Mouse (Mus musculus): ENCODE data around the gene Med13l. TPM values are rescaled to one million over a fixed set of nuclear protein-coding genes. Genes with fewer than 3 reads are reported as not detected.

The Med13l gene
- polyA plus RNA-seq, 1 experiment from 2014 or later = 10.4 TPM

GRCm38 (mm10) chr5:118782139-118782538 is 221.7 kb downstream of the Med13l start:
- 76% methylated on average over 3 of the region's 3 CpGs for WGBS
- H3K36me3 ChIP-seq (ENCODE audit: control insufficient read depth, insufficient read depth, low read length) = no peaks in the 10 kb centered on the region
- no peak for ATAC-seq (ENCODE audit: insufficient read depth, low FRiP score)
- H3K4me1 ChIP-seq (ENCODE audit: control insufficient read depth, insufficient read depth, low read length) = no peaks in the 10 kb centered on the region
- H3K4me2 ChIP-seq (ENCODE audit: low read depth, low read length) = no peak overlapping the region
- no peak overlapping the region for H3K4me3 ChIP-seq (replicated peaks; ENCODE audit: low read length)
- no peak overlapping the region for H3K27ac ChIP-seq (ENCODE audit: low read length)
- H3K27me3 ChIP-seq (ENCODE audit: control insufficient read depth, insufficient read depth, low read length) = no peaks in the 10 kb centered on the region; the same call in 1 of the 2 replicates
- 0 out of 2 replicates have a peak, but pooled peaks cover 3% of the 10 kb centered on the region for H3K9me3 ChIP-seq (replicated peaks; ENCODE audit: control insufficient read depth, low read length)
- H3K9ac ChIP-seq (ENCODE audit: low read length) = no peak overlapping the region

- Histone ChIP-seq H3K9ac (ENCODE audit: low read length) (no peak overlapping the region), H3K4me2 (ENCODE audit: low read depth, low read length) (no peak overlapping the region), H3K27ac (ENCODE audit: low read length) (no peak overlapping the region), H3K4me3 (replicated peaks; ENCODE audit: low read length) (no peak overlapping the region), H3K36me3 (ENCODE audit: control insufficient read depth, insufficient read depth, low read length) (no peaks in the 10 kb centered on the region), H3K9me3 (replicated peaks; ENCODE audit: control insufficient read depth, low read length) (0 out of 2 replicates have a peak, but pooled peaks cover 3% of the 10 kb centered on the region), H3K4me1 (ENCODE audit: control insufficient read depth, insufficient read depth, low read length) (no peaks in the 10 kb centered on the region), H3K27me3 (ENCODE audit: control insufficient read depth, insufficient read depth, low read length) (no peaks in the 10 kb centered on the region; the same call in 1 of the 2 replicates)
- 85% methylated on average over 11 of the region's 11 CpGs for WGBS
- no peak for ATAC-seq (ENCODE audit: insufficient read depth, low FRiP score)
These were observed 228.7 kb downstream of the Med13l start for GRCm38 (mm10) chr5:118789226-118789625.

DNA sequence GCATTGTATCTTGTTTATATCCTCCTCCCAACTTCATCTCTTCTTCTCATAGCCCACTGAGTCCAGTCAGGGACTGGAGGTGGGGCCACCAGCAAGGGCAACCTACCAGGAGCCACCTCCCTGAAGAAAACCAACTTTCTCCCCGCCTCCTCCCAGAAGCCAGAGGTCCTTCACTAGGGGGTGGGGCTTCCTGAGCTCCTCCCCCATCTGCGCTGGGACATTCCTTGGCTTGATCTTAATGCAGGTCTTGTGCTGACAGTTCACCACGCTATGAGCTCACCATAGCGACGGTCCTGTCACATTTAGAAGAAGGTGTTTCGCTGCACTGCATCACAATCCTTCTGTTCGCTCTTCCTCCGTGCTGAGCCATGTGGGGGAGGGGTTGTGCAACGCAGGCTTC is 229.3 kb downstream of the Med13l start:
- Histone ChIP-seq H3K27me3 (ENCODE audit: control insufficient read depth, insufficient read depth, low read length) (no peaks in the 10 kb centered on the region; the same call in 1 of the 2 replicates), H3K9me3 (replicated peaks; ENCODE audit: control insufficient read depth, low read length) (0 out of 2 replicates have a peak, but pooled peaks cover 3% of the 10 kb centered on the region), H3K4me2 (ENCODE audit: low read depth, low read length) (no peak overlapping the region), H3K4me3 (replicated peaks; ENCODE audit: low read length) (no peak overlapping the region), H3K9ac (ENCODE audit: low read length) (no peak overlapping the region), H3K27ac (ENCODE audit: low read length) (no peak overlapping the region), H3K36me3 (ENCODE audit: control insufficient read depth, insufficient read depth, low read length) (no peaks in the 10 kb centered on the region), H3K4me1 (ENCODE audit: control insufficient read depth, insufficient read depth, low read length) (no peaks in the 10 kb centered on the region)
- 68% methylated on average over 9 of the region's 9 CpGs for WGBS
- no peak for ATAC-seq (ENCODE audit: insufficient read depth, low FRiP score)

DNA sequence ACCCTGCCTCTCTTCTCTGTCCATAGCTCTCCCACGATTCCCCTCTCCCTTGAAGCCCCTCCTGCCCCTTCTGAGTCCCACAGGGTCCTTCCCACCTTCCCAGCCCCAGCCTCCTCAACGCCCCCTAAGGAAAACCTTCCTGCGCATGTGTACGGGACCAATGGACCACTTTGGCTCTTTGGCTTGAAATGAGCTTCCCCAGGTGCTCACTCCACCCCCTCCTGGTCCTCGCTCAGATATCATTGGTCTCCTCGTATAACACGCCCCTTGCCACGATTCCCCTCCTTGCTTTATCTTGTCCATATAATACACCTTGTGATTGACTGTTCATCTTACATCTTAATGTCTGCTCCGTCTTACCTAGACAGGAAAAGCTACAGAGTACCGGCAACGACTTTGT is 237.3 kb downstream of the Med13l start:
- Histone ChIP-seq H3K9me3 (replicated peaks; ENCODE audit: control insufficient read depth, low read length) (no peaks in the 10 kb centered on the region), H3K27me3 (ENCODE audit: control insufficient read depth, insufficient read depth, low read length) (no peaks in the 10 kb centered on the region), H3K4me3 (replicated peaks; ENCODE audit: low read length) (no peak overlapping the region), H3K36me3 (ENCODE audit: control insufficient read depth, insufficient read depth, low read length) (no peaks in the 10 kb centered on the region), H3K9ac (ENCODE audit: low read length) (no peak overlapping the region), H3K4me2 (ENCODE audit: low read depth, low read length) (no peak overlapping the region), H3K4me1 (ENCODE audit: control insufficient read depth, insufficient read depth, low read length) (no peaks in the 10 kb centered on the region), H3K27ac (ENCODE audit: low read length) (no peak overlapping the region)
- 86% methylated on average over 11 of the region's 11 CpGs for WGBS
- no peak for ATAC-seq (ENCODE audit: insufficient read depth, low FRiP score)

GRCm38 (mm10) chr5:118801592-118801991 is 241.1 kb downstream of the Med13l start:
- Histone ChIP-seq H3K4me2 (ENCODE audit: low read depth, low read length) (no peak overlapping the region), H3K9me3 (replicated peaks; ENCODE audit: control insufficient read depth, low read length) (no peaks in the 10 kb centered on the region), H3K27me3 (ENCODE audit: control insufficient read depth, insufficient read depth, low read length) (no peaks in the 10 kb centered on the region), H3K36me3 (ENCODE audit: control insufficient read depth, insufficient read depth, low read length) (no peaks in the 10 kb centered on the region), H3K27ac (ENCODE audit: low read length) (no peak overlapping the region), H3K9ac (ENCODE audit: low read length) (no peak overlapping the region), H3K4me1 (ENCODE audit: control insufficient read depth, insufficient read depth, low read length) (no peaks in the 10 kb centered on the region), H3K4me3 (replicated peaks; ENCODE audit: low read length) (no peak overlapping the region)
- ATAC-seq (ENCODE audit: insufficient read depth, low FRiP score) = no peak
- 34% methylated on average over 5 of the region's 5 CpGs for WGBS

GRCm38 (mm10) chr5:118802036-118802435 is 241.6 kb downstream of the Med13l start:
- H3K27ac ChIP-seq (ENCODE audit: low read length) = no peak overlapping the region
- no peak overlapping the region for H3K9ac ChIP-seq (ENCODE audit: low read length)
- WGBS = 65% methylated on average over 7 of the region's 7 CpGs
- no peak overlapping the region for H3K4me2 ChIP-seq (ENCODE audit: low read depth, low read length)
- no peaks in the 10 kb centered on the region for H3K27me3 ChIP-seq (ENCODE audit: control insufficient read depth, insufficient read depth, low read length)
- no peaks in the 10 kb centered on the region for H3K9me3 ChIP-seq (replicated peaks; ENCODE audit: control insufficient read depth, low read length)
- H3K4me1 ChIP-seq (ENCODE audit: control insufficient read depth, insufficient read depth, low read length) = no peaks in the 10 kb centered on the region
- ATAC-seq (ENCODE audit: insufficient read depth, low FRiP score) = no peak
- H3K4me3 ChIP-seq (replicated peaks; ENCODE audit: low read length) = no peak overlapping the region
- H3K36me3 ChIP-seq (ENCODE audit: control insufficient read depth, insufficient read depth, low read length) = no peaks in the 10 kb centered on the region

DNA sequence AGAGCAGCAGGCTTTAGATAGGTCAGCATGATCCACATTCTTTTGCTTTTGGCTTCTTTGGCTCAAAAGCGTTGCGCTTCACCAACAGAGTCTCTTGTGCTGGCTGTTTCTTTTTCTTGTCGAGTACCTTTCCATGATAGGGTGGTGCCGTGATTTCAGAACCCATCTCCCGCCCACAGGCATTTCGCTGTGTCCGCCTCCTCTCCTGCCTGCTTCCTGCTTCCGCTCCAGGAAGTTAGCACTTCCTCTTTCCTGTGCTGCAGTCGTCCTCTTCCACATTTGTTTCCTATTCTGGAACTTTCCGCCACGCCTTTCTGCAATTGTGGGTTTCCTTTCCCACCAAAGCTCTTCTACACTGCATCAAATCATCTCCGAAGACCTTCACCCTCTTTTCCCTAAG is 248.5 kb downstream of the Med13l start:
- ATAC-seq (ENCODE audit: insufficient read depth, low FRiP score) = no peak
- WGBS = 77% methylated on average over 12 of the region's 12 CpGs
- H3K36me3 ChIP-seq (ENCODE audit: control insufficient read depth, insufficient read depth, low read length) = no peaks in the 10 kb centered on the region
- H3K4me2 ChIP-seq (ENCODE audit: low read depth, low read length) = no peak overlapping the region
- H3K9ac ChIP-seq (ENCODE audit: low read length) = no peak overlapping the region
- H3K4me1 ChIP-seq (ENCODE audit: control insufficient read depth, insufficient read depth, low read length) = no peaks in the 10 kb centered on the region
- no peaks in the 10 kb centered on the region for H3K27me3 ChIP-seq (ENCODE audit: control insufficient read depth, insufficient read depth, low read length)
- H3K4me3 ChIP-seq (replicated peaks; ENCODE audit: low read length) = no peak overlapping the region
- H3K9me3 ChIP-seq (replicated peaks; ENCODE audit: control insufficient read depth, low read length) = no peaks in the 10 kb centered on the region
- H3K27ac ChIP-seq (ENCODE audit: low read length) = 0 out of 2 replicates have a peak overlapping the region, but pooled peaks have one; percentile 4

DNA sequence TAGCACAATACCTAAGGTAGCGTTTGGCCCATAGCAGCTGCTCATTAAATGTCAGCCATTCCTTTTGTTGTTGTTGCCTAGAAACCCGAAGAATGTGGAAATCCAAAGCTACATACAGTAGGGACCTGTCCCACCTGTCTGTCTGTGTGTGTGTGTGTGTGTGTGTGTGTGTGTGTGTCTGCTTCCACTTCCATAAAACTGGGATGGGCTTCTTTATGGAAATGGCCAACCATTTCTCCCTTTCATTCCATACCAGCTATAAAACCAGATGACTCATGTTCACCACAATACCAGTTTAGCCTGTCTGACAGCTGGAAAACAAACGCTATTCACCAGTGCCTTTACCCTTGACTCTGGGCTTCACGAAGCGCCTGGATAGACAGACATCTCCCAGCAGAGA is 249.1 kb downstream of the Med13l start:
- H3K9me3 ChIP-seq (replicated peaks; ENCODE audit: control insufficient read depth, low read length) = no peaks in the 10 kb centered on the region
- no peaks in the 10 kb centered on the region for H3K27me3 ChIP-seq (ENCODE audit: control insufficient read depth, insufficient read depth, low read length)
- H3K36me3 ChIP-seq (ENCODE audit: control insufficient read depth, insufficient read depth, low read length) = no peaks in the 10 kb centered on the region
- no peak for ATAC-seq (ENCODE audit: insufficient read depth, low FRiP score)
- no peak overlapping the region for H3K4me3 ChIP-seq (replicated peaks; ENCODE audit: low read length)
- H3K9ac ChIP-seq (ENCODE audit: low read length) = no peak overlapping the region
- 59% methylated on average over 5 of the region's 5 CpGs for WGBS
- no peaks in the 10 kb centered on the region for H3K4me1 ChIP-seq (ENCODE audit: control insufficient read depth, insufficient read depth, low read length)
- peak overlapping the region; percentile 34; the same call in 1 of the 2 replicates for H3K27ac ChIP-seq (ENCODE audit: low read length)
- no peak overlapping the region for H3K4me2 ChIP-seq (ENCODE audit: low read depth, low read length)

DNA sequence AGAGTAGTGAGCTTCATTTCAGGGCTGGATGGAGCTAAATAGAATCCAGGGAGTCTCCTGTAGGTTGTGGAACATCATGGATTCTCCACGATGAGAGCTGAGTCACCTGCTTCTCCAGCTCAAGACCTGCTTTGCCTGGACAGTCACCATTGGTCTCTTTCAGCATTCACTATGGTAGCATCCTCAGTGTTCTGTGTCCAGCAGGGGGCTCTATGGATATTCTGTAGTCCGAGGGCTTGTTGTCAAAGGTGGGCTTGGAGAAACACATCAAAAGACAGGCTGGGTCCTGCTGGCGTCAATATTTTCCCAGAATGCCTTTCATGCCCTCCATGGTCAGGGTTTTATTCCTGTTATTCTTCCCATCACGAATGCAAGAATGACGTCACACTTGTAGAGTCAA is 251.2 kb downstream of the Med13l start:
- Histone ChIP-seq H3K9me3 (replicated peaks; ENCODE audit: control insufficient read depth, low read length) (no peaks in the 10 kb centered on the region), H3K4me1 (ENCODE audit: control insufficient read depth, insufficient read depth, low read length) (no peaks in the 10 kb centered on the region), H3K4me2 (ENCODE audit: low read depth, low read length) (no peak overlapping the region), H3K9ac (ENCODE audit: low read length) (no peak overlapping the region), H3K36me3 (ENCODE audit: control insufficient read depth, insufficient read depth, low read length) (no peaks in the 10 kb centered on the region), H3K27me3 (ENCODE audit: control insufficient read depth, insufficient read depth, low read length) (no peaks in the 10 kb centered on the region), H3K4me3 (replicated peaks; ENCODE audit: low read length) (no peak overlapping the region), H3K27ac (ENCODE audit: low read length) (no peak overlapping the region)
- no peak for ATAC-seq (ENCODE audit: insufficient read depth, low FRiP score)
- 43% methylated on average over 5 of the region's 5 CpGs for WGBS

- Histone ChIP-seq H3K27me3 (ENCODE audit: control insufficient read depth, insufficient read depth, low read length) (no peaks in the 10 kb centered on the region), H3K4me1 (ENCODE audit: control insufficient read depth, insufficient read depth, low read length) (no peaks in the 10 kb centered on the region), H3K36me3 (ENCODE audit: control insufficient read depth, insufficient read depth, low read length) (no peaks in the 10 kb centered on the region), H3K9me3 (replicated peaks; ENCODE audit: control insufficient read depth, low read length) (no peaks in the 10 kb centered on the region), H3K27ac (ENCODE audit: low read length) (no peak overlapping the region), H3K4me2 (ENCODE audit: low read depth, low read length) (no peak overlapping the region), H3K9ac (ENCODE audit: low read length) (no peak overlapping the region), H3K4me3 (replicated peaks; ENCODE audit: low read length) (no peak overlapping the region)
- no peak for ATAC-seq (ENCODE audit: insufficient read depth, low FRiP score)
- 72% methylated on average over 9 of the region's 9 CpGs for WGBS
These were observed 251.9 kb downstream of the Med13l start for GRCm38 (mm10) chr5:118812421-118812820.
